Mouse (Mus musculus): ENCODE data around the gene Areg. TPM values are rescaled to one million over a fixed set of nuclear protein-coding genes. Genes with fewer than 3 reads are reported as not detected.

Areg gene
- not detected in 2 replicates for total RNA-seq (2017)

DNA sequence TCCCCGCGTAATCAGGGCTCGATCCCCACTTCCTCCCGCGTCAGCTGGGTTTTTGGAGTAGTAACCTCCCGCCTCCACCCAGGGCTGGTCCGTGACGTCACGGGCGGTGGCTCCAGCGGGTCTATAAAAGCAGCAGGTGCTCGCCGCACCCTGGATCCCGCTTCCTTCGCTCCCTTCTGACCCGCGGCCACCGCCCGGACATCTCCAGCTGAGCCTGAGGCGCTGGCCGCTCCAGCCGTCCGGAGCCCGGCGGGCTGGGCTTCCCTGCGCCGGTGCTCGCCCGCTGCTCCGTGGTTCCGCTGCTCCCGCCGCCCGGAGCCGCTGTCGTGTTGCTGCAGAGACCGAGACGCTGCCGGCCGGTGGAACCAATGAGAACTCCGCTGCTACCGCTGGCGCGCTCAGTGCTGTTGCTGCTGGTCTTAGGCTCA is at the start of gene Areg:
Areg (plus strand) TSS at position 154 of the 428 bp plus-strand sequence.
- ATAC-seq (replicated peaks; ENCODE audit: low read depth, poor library complexity, severe bottlenecking) = peak; percentile 80

DNA sequence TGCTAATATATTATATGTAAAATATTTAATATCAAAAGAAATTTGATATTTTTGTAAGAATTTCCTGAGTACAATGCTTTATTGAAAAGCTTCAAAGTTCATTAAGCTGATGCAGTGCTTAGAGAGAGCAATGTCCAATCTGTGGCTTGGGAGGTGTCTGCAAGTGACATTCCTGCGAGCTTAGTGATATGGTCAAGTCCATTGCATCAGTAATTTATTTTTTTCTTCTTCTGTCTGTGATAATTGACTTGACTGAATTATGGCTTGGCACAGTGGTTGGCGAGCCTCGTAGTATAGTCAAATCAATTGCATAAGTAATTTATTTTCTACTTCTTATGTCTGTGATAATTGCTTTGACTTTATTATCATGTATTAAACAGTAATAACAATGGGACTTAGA is 49.1 kb upstream of the Areg start:
- no peak for ATAC-seq (replicated peaks; ENCODE audit: low read depth, poor library complexity, severe bottlenecking)

GRCm38 (mm10) chr5:91097911-91098614 is 41.3 kb upstream of the Areg start:
- no peak for ATAC-seq (replicated peaks; ENCODE audit: low read depth, poor library complexity, severe bottlenecking)

DNA sequence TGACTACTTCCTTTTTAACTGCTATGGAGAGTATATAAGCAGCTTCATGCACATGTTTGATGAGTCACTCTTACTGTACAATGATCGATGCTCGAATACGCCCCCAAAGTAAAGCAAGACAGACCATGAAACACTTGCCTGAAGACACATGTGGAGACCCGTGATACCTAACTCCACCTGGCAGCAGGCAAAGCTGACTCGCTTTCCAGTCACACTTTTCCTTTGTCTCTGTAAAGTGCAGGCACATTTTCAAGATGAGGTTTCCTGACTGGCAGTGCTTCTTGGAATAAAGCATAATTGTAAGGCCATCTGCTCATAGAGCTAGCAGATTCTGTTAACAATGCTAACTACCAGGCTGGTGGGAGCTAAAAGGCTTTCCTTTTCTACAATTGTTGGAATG is 37.7 kb upstream of the Areg start:
- ATAC-seq (replicated peaks; ENCODE audit: low read depth, poor library complexity, severe bottlenecking) = no peak

DNA sequence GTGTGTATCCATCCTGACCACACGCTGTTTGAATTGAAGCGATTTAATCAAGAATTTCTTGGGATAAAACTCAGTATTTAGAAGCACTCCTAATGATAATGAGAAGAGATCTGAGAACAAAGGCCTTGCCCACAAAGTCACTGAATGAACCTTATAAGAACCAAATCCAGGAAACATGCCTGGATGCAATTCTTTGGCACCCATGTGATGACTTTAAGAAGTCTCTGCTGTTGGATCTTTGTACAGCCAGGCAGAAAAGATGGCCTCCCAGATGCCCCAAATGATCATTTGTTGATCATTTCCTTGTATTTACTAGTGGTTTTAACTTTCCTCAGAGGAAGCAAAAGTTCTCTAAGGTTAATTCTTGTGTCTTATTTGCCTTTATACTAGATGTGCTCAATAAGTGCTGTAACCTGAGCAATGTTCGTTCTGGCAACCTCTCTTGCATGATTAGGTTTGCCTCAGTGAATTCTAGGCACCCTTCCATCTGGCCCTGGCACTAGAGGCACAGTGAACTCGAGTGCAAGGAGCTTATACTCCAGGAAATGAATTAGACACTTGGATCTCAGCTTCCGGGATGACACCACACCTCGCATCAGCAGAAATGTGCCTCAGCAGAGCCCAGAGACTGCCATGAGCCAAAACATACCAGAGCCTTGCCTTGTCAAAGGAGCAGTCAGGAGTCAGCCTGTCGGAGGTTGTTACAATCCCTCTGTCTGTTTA is 35.3 kb upstream of the Areg start:
- ATAC-seq (replicated peaks; ENCODE audit: low read depth, poor library complexity, severe bottlenecking) = no peak

DNA sequence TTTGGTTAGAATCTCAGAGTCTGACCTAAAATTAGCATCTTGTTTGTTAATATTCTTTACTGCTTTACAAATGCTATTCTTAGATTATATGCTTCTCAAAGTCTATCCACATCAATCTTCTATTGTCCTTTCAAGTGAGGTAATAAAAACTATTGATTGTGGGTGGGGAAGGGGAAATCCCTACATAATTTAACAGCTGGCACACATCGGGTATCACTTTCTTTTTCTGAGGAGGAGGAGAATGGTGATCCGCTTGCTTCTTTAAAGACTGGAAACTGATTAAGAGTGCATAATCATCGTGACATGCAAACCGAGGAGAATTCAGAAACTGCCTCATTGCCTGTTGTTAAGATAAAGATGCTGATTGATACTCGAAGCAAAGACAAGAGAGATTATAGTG is 33.2 kb upstream of the Areg start:
- no peak for ATAC-seq (replicated peaks; ENCODE audit: low read depth, poor library complexity, severe bottlenecking)

DNA sequence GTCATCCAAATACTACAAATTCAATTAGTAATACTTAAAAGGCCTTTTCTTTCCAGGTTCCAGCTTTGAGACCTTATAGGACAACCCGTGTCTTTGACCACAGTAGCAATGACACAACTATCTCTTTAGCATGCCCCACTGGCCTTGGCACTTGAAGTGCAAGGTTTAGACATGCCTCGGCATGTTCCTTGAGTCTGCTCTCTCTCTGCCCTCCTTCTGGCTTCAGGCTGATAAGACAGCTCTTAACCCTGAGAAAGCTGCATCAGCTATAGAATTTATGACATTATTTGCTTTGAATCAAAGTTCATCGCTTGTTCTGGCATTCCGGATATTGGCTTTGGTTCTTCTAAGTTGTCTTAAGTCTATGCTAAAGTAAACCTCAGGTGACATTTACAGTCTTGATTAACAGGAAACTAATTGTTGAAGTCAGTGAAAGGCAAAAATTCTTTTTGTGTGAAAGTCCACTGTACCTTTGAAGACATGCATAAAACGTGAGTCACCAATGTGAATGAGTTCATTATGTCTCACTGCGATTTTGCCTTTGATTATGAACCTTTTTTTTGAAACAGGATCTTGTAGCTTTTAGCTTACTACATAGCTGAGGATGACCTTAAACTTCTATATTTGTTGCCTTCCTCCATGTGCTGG is 29.3 kb upstream of the Areg start:
- no peak for ATAC-seq (replicated peaks; ENCODE audit: low read depth, poor library complexity, severe bottlenecking)

GRCm38 (mm10) chr5:91111019-91111418 is 28.4 kb upstream of the Areg start:
- ATAC-seq (replicated peaks; ENCODE audit: low read depth, poor library complexity, severe bottlenecking) = 0 out of 2 replicates have a peak, but pooled peaks have one; percentile 22

DNA sequence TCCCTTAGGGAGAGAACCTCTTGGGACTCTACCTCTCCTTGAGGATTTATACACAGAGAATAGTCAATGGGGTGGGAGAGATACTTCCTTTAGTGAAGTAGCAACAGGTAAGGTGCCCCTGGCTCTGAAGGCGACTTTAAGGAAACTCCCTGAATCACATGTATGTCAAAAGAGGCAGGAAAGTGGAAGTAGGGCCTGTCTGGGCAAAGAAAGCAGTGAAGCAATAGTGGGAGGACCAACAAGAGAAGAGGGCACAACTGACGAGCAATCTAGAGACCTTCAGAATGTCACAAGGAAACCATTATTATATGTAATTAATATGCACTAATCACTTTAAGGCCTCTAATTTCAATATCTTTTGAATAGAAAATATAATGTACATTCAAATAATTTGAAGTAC is 25.4 kb upstream of the Areg start:
- 0 out of 2 replicates have a peak, but pooled peaks have one; percentile 42 for ATAC-seq (replicated peaks; ENCODE audit: low read depth, poor library complexity, severe bottlenecking)

GRCm38 (mm10) chr5:91114574-91114973 is 24.8 kb upstream of the Areg start:
- 0 out of 2 replicates have a peak, but pooled peaks have one; percentile 50 for ATAC-seq (replicated peaks; ENCODE audit: low read depth, poor library complexity, severe bottlenecking)

DNA sequence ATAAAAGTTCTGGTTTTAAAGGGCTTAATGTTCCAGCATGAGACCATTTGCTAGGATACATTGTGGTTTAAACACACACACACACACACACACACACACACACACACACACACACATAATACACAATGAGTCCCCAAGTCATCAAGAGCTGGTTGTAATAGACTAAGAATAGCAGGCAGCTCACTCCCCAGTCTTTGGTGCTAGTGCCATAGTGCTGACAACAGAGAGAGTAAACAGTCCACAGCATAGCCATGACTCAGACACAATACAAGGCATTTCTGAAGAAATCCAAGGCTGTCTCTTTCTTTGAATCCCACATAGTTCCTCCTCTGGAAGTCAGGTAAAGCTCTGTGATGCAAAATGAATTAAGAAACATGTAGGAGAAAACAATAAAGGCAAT is 20.8 kb upstream of the Areg start:
- no peak for ATAC-seq (replicated peaks; ENCODE audit: low read depth, poor library complexity, severe bottlenecking)

GRCm38 (mm10) chr5:91123404-91123803 is 16.0 kb upstream of the Areg start:
- ATAC-seq (replicated peaks; ENCODE audit: low read depth, poor library complexity, severe bottlenecking) = no peak

DNA sequence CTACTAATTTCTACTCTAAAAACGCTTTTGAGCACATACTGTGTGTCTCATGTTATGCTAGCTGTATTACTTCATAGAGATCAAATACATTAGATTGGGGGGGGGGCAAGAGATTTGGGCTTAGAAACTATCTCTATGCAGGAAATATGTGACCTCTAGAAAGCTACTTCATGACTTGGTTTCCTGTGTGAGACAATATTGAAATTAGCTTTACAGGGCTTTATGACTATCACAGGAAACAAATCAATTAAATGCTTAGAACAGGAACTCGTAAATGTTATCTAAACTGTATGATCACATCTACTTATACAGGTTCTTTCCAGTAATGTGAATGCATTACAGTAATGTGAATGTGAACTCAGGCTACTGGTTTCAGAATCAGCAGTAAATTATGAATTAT is 15.3 kb upstream of the Areg start:
- no peak for ATAC-seq (replicated peaks; ENCODE audit: low read depth, poor library complexity, severe bottlenecking)

- ATAC-seq (replicated peaks; ENCODE audit: low read depth, poor library complexity, severe bottlenecking) = no peak
Measured at GRCm38 (mm10) chr5:91126623-91127022, 12.8 kb upstream of the Areg start.

GRCm38 (mm10) chr5:91134961-91135360 is 4.4 kb upstream of the Areg start:
- no peak for ATAC-seq (replicated peaks; ENCODE audit: low read depth, poor library complexity, severe bottlenecking)

DNA sequence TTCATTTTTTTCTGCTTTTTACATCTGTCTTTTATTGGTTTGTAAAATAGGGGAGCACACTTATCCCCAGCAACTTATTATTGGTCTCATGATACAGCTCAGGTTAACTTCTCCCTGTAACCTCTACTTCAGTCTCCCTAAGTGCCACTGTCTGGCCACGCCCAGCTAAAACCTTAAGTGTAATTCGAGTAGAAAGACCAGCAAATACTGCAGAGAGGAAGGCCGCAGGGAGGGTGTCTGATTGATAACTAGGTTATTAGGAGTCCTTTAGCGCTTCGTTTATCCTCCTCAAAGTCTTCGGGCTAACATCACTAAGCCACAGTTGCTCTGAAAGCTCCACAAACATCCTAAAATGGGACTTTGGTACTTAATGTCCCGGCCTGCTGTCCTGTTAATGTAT is 429 bp upstream of the Areg start:
- 0 out of 2 replicates have a peak, but pooled peaks have one; percentile 3 for ATAC-seq (replicated peaks; ENCODE audit: low read depth, poor library complexity, severe bottlenecking)

DNA sequence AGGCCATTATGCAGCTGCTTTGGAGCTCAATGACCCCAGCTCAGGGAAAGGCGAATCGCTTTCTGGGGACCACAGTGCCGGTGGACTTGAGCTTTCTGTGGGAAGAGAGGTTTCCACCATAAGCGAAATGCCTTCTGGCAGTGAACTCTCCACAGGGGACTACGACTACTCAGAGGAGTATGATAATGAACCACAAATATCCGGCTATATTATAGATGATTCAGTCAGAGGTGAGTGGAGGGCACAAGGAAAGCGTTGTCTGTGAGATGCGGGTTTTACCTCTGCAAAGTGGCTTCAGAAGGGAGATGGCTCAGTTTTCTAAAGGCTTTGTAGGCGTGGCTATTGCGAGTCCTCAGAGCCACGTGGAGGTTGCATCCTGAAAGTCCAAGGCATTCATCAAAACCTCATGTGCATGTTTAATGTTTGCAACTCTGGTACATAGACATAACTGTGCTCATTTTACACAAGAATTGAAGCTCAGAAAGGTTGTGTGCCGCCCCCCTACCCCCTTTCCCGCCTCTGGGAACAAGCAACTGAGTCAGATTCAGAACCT is 1.6 kb downstream of the Areg start:
- ATAC-seq (replicated peaks; ENCODE audit: low read depth, poor library complexity, severe bottlenecking) = no peak

DNA sequence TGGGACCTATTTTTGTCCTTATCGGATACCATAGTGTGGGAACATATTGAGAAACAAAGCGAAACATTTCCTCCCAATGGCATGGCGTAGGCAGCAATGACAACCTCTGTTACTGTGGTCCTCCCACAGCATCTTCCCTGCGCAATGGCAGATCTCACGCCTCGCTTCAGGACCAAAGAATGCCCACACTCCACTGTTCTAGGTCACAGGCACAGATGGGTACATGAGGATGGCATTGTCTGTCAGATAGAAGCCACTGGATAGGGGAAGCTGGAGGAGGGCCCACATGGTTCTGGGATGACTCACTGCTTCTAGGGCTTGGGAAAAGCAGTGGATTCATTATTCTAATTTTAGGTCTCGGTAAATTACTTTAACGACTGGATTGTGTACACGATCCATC is 5.6 kb downstream of the Areg start:
- no peak for ATAC-seq (replicated peaks; ENCODE audit: low read depth, poor library complexity, severe bottlenecking)

- ATAC-seq (replicated peaks; ENCODE audit: low read depth, poor library complexity, severe bottlenecking) = no peak
Measured at GRCm38 (mm10) chr5:91147001-91147400, 7.6 kb downstream of the Areg start.

- peak; percentile 69 for ATAC-seq (replicated peaks; ENCODE audit: low read depth, poor library complexity, severe bottlenecking)
Measured at GRCm38 (mm10) chr5:91148054-91148453, 8.7 kb downstream of the Areg start.

- no peak for ATAC-seq (replicated peaks; ENCODE audit: low read depth, poor library complexity, severe bottlenecking)
Measured at GRCm38 (mm10) chr5:91156677-91157076, 17.3 kb downstream of the Areg start.

Data from common myeloid progenitor, adult 5-6 weeks (primary cell).